Mouse (Mus musculus): Measurements from ENCODE around the gene Meis1.

The Meis1 gene

DNA sequence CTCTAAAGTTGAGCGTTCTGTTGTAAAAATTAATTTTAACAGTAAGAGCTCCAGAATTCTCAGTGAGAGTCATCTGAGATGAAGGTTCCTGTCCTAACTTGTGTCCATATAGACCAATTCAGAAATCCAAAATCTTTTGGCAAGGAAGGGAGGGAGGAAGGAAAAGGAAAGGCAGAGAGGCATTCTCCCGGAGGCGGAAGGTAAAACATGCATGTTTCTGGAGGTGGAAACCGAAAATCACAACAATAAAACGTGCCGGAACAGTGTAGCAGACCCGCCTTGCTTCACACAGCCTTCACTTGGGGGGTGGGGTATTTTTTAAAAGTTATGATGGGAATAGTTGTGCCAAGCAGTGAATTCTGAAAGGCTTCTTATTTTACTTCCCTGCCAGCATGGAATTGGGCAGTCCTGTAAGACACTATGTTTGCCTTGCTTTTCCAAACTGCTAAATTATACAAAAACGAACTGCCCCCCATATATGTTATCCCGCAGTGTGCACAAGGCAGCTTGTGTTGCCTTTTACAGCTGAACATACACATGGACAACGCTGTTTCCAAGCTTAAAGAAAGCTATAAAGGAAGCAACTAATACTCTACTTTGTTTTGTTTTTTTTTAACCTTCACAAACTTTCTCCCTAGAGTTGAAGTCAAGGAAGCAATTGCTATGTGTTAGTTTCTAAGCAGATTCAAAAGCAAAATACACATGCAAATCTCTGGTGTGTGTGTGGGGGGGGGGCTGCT, 2.1 kb downstream of the Meis1 start:
- peaks cover 91% of the 10 kb centered on the region for H3K27me3 ChIP-seq (ENCODE audit: insufficient read depth, low read length)
- TF ChIP-seq NANOG (IDR thresholded peaks at IDR 0.05; ENCODE audit: borderline replicate concordance, low read length) (no peak), POU5F1 (IDR thresholded peaks at IDR 0.05; ENCODE audit: borderline replicate concordance, low read length) (no peak), CTCF (conservative IDR thresholded peaks at IDR 0.05; ENCODE audit: low read length) (no peak)
- H3K36me3 ChIP-seq (ENCODE audit: insufficient read depth, low read length) = no peaks in the 10 kb centered on the region
- H3K9me3 ChIP-seq (ENCODE audit: low read length) = no peaks in the 10 kb centered on the region
- no peak overlapping the region for H3K4me3 ChIP-seq (replicated peaks; ENCODE audit: low read length)
- H3K4me1 ChIP-seq (replicated peaks; ENCODE audit: low read depth, low read length) = peaks cover 64% of the 10 kb centered on the region

- TF ChIP-seq POU5F1 (IDR thresholded peaks at IDR 0.05; ENCODE audit: borderline replicate concordance, low read length) (no peak), CTCF (conservative IDR thresholded peaks at IDR 0.05; ENCODE audit: low read length) (no peak), NANOG (IDR thresholded peaks at IDR 0.05; ENCODE audit: borderline replicate concordance, low read length) (no peak)
- Histone ChIP-seq H3K27me3 (ENCODE audit: insufficient read depth, low read length) (peaks cover 91% of the 10 kb centered on the region), H3K9me3 (ENCODE audit: low read length) (no peaks in the 10 kb centered on the region), H3K4me3 (replicated peaks; ENCODE audit: low read length) (peak overlapping the region; percentile 35), H3K36me3 (ENCODE audit: insufficient read depth, low read length) (no peaks in the 10 kb centered on the region), H3K4me1 (replicated peaks; ENCODE audit: low read depth, low read length) (peaks cover 57% of the 10 kb centered on the region)
These were observed 2.9 kb downstream of the Meis1 start for GRCm38 (mm10) chr11:19015731-19016461.

- H3K4me3 ChIP-seq (replicated peaks; ENCODE audit: low read length) = peak overlapping the region; percentile 35
- peaks cover 94% of the 10 kb centered on the region for H3K27me3 ChIP-seq (ENCODE audit: insufficient read depth, low read length)
- peaks cover 53% of the 10 kb centered on the region for H3K4me1 ChIP-seq (replicated peaks; ENCODE audit: low read depth, low read length)
- TF ChIP-seq CTCF (conservative IDR thresholded peaks at IDR 0.05; ENCODE audit: low read length) = no peak
- no peak for TF ChIP-seq NANOG (IDR thresholded peaks at IDR 0.05; ENCODE audit: borderline replicate concordance, low read length)
- TF ChIP-seq POU5F1 (IDR thresholded peaks at IDR 0.05; ENCODE audit: borderline replicate concordance, low read length) = no peak
- no peaks in the 10 kb centered on the region for H3K9me3 ChIP-seq (ENCODE audit: low read length)
- no peaks in the 10 kb centered on the region for H3K36me3 ChIP-seq (ENCODE audit: insufficient read depth, low read length)
These were observed 3.4 kb downstream of the Meis1 start for GRCm38 (mm10) chr11:19015381-19015730.

GRCm38 (mm10) chr11:19014441-19015161, 4.2 kb downstream of the Meis1 start:
- H3K9me3 ChIP-seq (ENCODE audit: low read length) = no peaks in the 10 kb centered on the region
- peaks cover 50% of the 10 kb centered on the region for H3K4me1 ChIP-seq (replicated peaks; ENCODE audit: low read depth, low read length)
- TF ChIP-seq POU5F1 (IDR thresholded peaks at IDR 0.05; ENCODE audit: borderline replicate concordance, low read length) (no peak), CTCF (conservative IDR thresholded peaks at IDR 0.05; ENCODE audit: low read length) (no peak)
- H3K4me3 ChIP-seq (replicated peaks; ENCODE audit: low read length) = peak overlapping the region; percentile 61
- H3K36me3 ChIP-seq (ENCODE audit: insufficient read depth, low read length) = no peaks in the 10 kb centered on the region
- H3K27me3 ChIP-seq (ENCODE audit: insufficient read depth, low read length) = peaks cover 96% of the 10 kb centered on the region

DNA sequence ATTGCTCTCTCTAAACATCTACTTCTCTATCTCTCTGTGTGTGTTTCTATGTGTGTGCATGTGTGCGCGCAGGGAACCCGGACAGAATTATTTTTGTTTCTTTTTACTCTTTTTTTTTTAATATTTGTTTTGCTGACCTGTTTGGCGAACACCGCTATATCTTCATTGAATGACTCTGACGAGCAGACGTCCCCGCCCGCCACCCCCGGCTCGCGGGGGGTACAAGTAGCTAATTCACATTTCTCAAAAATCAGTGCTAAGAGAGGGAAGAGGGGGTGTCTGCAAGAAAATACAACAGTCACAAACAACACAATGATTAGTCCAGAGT, 4.7 kb downstream of the Meis1 start:
- TF ChIP-seq POU5F1 (IDR thresholded peaks at IDR 0.05; ENCODE audit: borderline replicate concordance, low read length) (no peak), NANOG (IDR thresholded peaks at IDR 0.05; ENCODE audit: borderline replicate concordance, low read length) (no peak), CTCF (conservative IDR thresholded peaks at IDR 0.05; ENCODE audit: low read length) (no peak)
- Histone ChIP-seq H3K36me3 (ENCODE audit: insufficient read depth, low read length) (no peaks in the 10 kb centered on the region), H3K9me3 (ENCODE audit: low read length) (no peaks in the 10 kb centered on the region), H3K27me3 (ENCODE audit: insufficient read depth, low read length) (peaks cover 95% of the 10 kb centered on the region), H3K4me1 (replicated peaks; ENCODE audit: low read depth, low read length) (peaks cover 45% of the 10 kb centered on the region), H3K4me3 (replicated peaks; ENCODE audit: low read length) (peak overlapping the region; percentile 61)

DNA sequence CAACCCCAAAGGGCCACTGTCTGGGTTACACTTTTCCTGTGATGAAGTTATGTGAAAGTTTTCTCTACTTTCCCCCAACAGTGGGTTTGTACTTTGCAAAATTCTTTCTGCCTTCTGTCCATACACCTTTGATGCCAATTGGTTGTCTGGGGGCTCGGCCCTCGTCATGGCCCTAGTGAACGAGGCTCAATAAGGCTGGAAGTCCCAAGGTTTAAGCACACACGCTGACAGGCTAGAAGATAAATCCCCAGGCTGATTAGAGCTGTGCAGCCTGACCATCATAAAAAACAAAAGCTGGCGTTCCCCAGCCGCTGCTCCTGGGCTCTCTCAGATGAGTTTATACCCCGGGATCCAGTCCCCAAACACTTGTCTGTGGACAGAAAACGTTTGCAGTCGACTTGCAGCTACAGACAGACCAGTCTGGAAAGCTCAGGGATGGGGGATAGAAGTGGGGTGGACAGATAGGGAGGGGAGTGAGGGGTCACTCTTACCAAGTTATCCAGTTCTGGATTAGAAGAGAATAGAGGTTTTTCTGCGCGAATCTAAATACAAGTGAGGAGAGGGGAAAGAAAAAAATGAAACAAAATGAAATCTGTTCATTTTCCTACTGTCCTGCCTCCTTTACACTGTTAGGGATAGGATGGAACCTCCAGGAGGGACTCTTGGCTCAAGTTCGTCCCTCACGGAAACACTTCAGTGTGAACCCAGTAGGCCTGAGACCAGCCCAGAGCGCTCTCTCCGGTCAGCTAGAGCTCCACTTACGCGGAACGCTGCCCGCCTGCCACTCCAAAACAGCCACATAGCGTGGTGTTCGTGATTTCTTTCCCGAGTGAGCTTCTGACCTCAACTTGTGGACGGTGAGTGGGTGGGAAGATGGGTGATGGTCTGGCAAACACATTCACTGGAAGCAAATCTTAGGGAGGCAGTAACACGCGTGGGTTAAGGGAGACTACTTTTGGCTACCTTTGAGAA, 5.4 kb downstream of the Meis1 start:
- no peaks in the 10 kb centered on the region for H3K36me3 ChIP-seq (ENCODE audit: insufficient read depth, low read length)
- H3K9me3 ChIP-seq (ENCODE audit: low read length) = no peaks in the 10 kb centered on the region
- H3K4me3 ChIP-seq (replicated peaks; ENCODE audit: low read length) = no peak overlapping the region
- peaks cover 42% of the 10 kb centered on the region for H3K4me1 ChIP-seq (replicated peaks; ENCODE audit: low read depth, low read length)
- peaks cover 95% of the 10 kb centered on the region for H3K27me3 ChIP-seq (ENCODE audit: insufficient read depth, low read length)
- no peak for TF ChIP-seq NANOG (IDR thresholded peaks at IDR 0.05; ENCODE audit: borderline replicate concordance, low read length)
- TF ChIP-seq CTCF (conservative IDR thresholded peaks at IDR 0.05; ENCODE audit: low read length) = no peak
- no peak for TF ChIP-seq POU5F1 (IDR thresholded peaks at IDR 0.05; ENCODE audit: borderline replicate concordance, low read length)

GRCm38 (mm10) chr11:19012463-19013115, 6.2 kb downstream of the Meis1 start:
- Histone ChIP-seq H3K4me1 (replicated peaks; ENCODE audit: low read depth, low read length) (peaks cover 45% of the 10 kb centered on the region), H3K27me3 (ENCODE audit: insufficient read depth, low read length) (peaks cover 94% of the 10 kb centered on the region), H3K9me3 (ENCODE audit: low read length) (no peaks in the 10 kb centered on the region), H3K36me3 (ENCODE audit: insufficient read depth, low read length) (no peaks in the 10 kb centered on the region), H3K4me3 (replicated peaks; ENCODE audit: low read length) (no peak overlapping the region)
- TF ChIP-seq NANOG (IDR thresholded peaks at IDR 0.05; ENCODE audit: borderline replicate concordance, low read length) (no peak), POU5F1 (IDR thresholded peaks at IDR 0.05; ENCODE audit: borderline replicate concordance, low read length) (no peak), CTCF (conservative IDR thresholded peaks at IDR 0.05; ENCODE audit: low read length) (no peak)

All from E14TG2a.4 (cell line).